Mouse (Mus musculus) hindbrain, postnatal 0 days (tissue): ENCODE measurements at regions not wholly inside any gene's neighbourhood (a gene's known extent, or its start where the extent isn't known, plus 50 kb on each side); places are given as distances from the start of the nearest gene placed in this dataset.
A peak's percentile ranks its signal among the peaks of the same experiment; 100 is the strongest.

ENCODE experiments used
- ATAC-seq: fragments of 200-750 bp; cut with Nextera tagmentation; 2 replicates; pipeline ENCODE4 v1.8.0; 2017; ENCODE audit warnings: mild to moderate bottlenecking, moderate TSS enrichment, moderate library complexity
- DNase-seq: peaks from one replicate; pipeline ENCODE4 v3.0.0-alpha.2; 2015; ENCODE audit warnings: low spot score
- H3K27ac ChIP-seq: fragments of 300-500 bp; sonication (generic); 2 replicates; pipeline ENCODE4 v1.5.1; 2014; ENCODE audit warnings: mild to moderate bottlenecking
- H3K27me3 ChIP-seq: fragments of 300-500 bp; sonication (generic); 2 replicates; pipeline ENCODE4 v1.6.1; 2014; ENCODE audit warnings: low read length, mixed read lengths; ENCODE audit not compliant: insufficient read depth
- H3K36me3 ChIP-seq: fragments of 300-500 bp; sonication (generic); 2 replicates; pipeline ENCODE4 v1.6.1; 2014; ENCODE audit warnings: low read length, mixed read lengths; ENCODE audit not compliant: insufficient read depth
- H3K4me1 ChIP-seq: fragments of 300-500 bp; sonication (generic); 2 replicates; pipeline ENCODE4 v1.6.1; 2014; ENCODE audit warnings: antibody characterized with exemption, low read length, mixed read lengths; ENCODE audit not compliant: insufficient read depth
- H3K4me2 ChIP-seq: fragments of 300-500 bp; sonication (generic); 2 replicates; pipeline ENCODE4 v1.6.1; 2014; ENCODE audit warnings: low read depth, mild to moderate bottlenecking, low read length, moderate library complexity, mixed read lengths
- H3K4me3 ChIP-seq: fragments of 300-500 bp; sonication (generic); 2 replicates; pipeline ENCODE4 v1.5.1; 2014; ENCODE audit warnings: low read length
- H3K9ac ChIP-seq: fragments of 300-500 bp; sonication (generic); replicated peaks from 2 replicates; pipeline ENCODE4 v1.6.1; 2014; ENCODE audit warnings: mild to moderate bottlenecking, low read length, moderate library complexity, mixed read lengths
- H3K9me3 ChIP-seq: fragments of 300-500 bp; sonication (generic); 2 replicates; pipeline ENCODE4 v1.6.1; 2016; ENCODE audit warnings: low read length, mixed read lengths
- CTCF ChIP-seq: IDR thresholded peaks from 2 replicates; pipeline ENCODE4 v1.5.1; 2016; ENCODE audit warnings: antibody characterized with exemption, control low read depth, low read depth
- WGBS: fragments of 180-500 bp; shearing (Covaris S2); extraction: QIAGEN DNeasy Blood & Tissue Kit; methylation state at CpG from one replicate; pipeline ENCODE4 v1.1.7; 2014; 5-methylcytosine and 5-hydroxymethylcytosine counted together

GRCm38 (mm10) chr17:79188282-79188681, 136.6 kb downstream of the Qpct start:
- ATAC-seq: no peak
- H3K27ac ChIP-seq: no peak overlapping the region
- no peak overlapping the region for H3K4me3 ChIP-seq
- H3K9ac ChIP-seq: no peak overlapping the region
- WGBS: 63% methylated on average over 7 of the region's 7 CpGs
- no peaks in the 10 kb centered on the region for H3K27me3 ChIP-seq
- no peaks in the 10 kb centered on the region for H3K4me1 ChIP-seq
- no peak for TF ChIP-seq CTCF
- no peak overlapping the region for H3K4me2 ChIP-seq
- H3K9me3 ChIP-seq: 0 out of 2 replicates have a peak, but pooled peaks cover 2% of the 10 kb centered on the region
- no peaks in the 10 kb centered on the region for H3K36me3 ChIP-seq
- DNase-seq: no peak

- no peak for TF ChIP-seq CTCF
- H3K9me3 ChIP-seq: 0 out of 2 replicates have a peak, but pooled peaks cover 2% of the 10 kb centered on the region
- DNase-seq (peak; percentile 75), ATAC-seq (peak; percentile 91)
- H3K27me3 ChIP-seq: no peaks in the 10 kb centered on the region
- H3K9ac ChIP-seq: no peak overlapping the region
- H3K36me3 ChIP-seq: no peaks in the 10 kb centered on the region
- H3K27ac ChIP-seq: no peak overlapping the region
- no peaks in the 10 kb centered on the region for H3K4me1 ChIP-seq
- WGBS: 50% methylated on average over 3 of the region's 3 CpGs
- H3K4me3 ChIP-seq: no peak overlapping the region
- no peak overlapping the region for H3K4me2 ChIP-seq
These were observed 128.8 kb downstream of the Qpct start for GRCm38 (mm10) chr17:79180277-79181130.

GRCm38 (mm10) chr17:79177259-79177658, 125.6 kb downstream of the Qpct start:
- WGBS: 84% methylated on average over 3 of the region's 3 CpGs
- H3K9me3 ChIP-seq: no peaks in the 10 kb centered on the region
- H3K4me1 ChIP-seq: no peaks in the 10 kb centered on the region
- no peak for TF ChIP-seq CTCF
- DNase-seq (no peak), ATAC-seq (no peak)
- no peak overlapping the region for H3K4me2 ChIP-seq
- no peak overlapping the region for H3K27ac ChIP-seq
- no peak overlapping the region for H3K9ac ChIP-seq
- no peaks in the 10 kb centered on the region for H3K36me3 ChIP-seq
- no peaks in the 10 kb centered on the region for H3K27me3 ChIP-seq
- no peak overlapping the region for H3K4me3 ChIP-seq

- 89% methylated on average over 7 of the region's 7 CpGs for WGBS
- Histone ChIP-seq H3K9me3 (no peaks in the 10 kb centered on the region), H3K27ac (no peak overlapping the region), H3K27me3 (no peaks in the 10 kb centered on the region), H3K9ac (no peak overlapping the region), H3K4me1 (no peaks in the 10 kb centered on the region), H3K4me2 (no peak overlapping the region), H3K36me3 (no peaks in the 10 kb centered on the region), H3K4me3 (no peak overlapping the region)
- DNase-seq: no peak
- no peak for TF ChIP-seq CTCF
- ATAC-seq: no peak
These were observed 124.7 kb downstream of the Qpct start for GRCm38 (mm10) chr17:79176356-79176755.

- Histone ChIP-seq H3K27me3 (no peaks in the 10 kb centered on the region), H3K9ac (no peak overlapping the region), H3K27ac (no peak overlapping the region), H3K4me1 (no peaks in the 10 kb centered on the region), H3K9me3 (no peaks in the 10 kb centered on the region), H3K4me2 (no peak overlapping the region), H3K4me3 (no peak overlapping the region), H3K36me3 (no peaks in the 10 kb centered on the region)
- ATAC-seq: no peak
- 55% methylated on average over 2 of the region's 2 CpGs for WGBS
- no peak for TF ChIP-seq CTCF
- DNase-seq: no peak
These were observed 123.7 kb downstream of the Qpct start for GRCm38 (mm10) chr17:79175381-79175780.

GRCm38 (mm10) chr17:79172328-79172727, 120.6 kb downstream of the Qpct start:
- Histone ChIP-seq H3K27ac (no peak overlapping the region), H3K9ac (no peak overlapping the region), H3K4me2 (no peak overlapping the region), H3K36me3 (no peaks in the 10 kb centered on the region), H3K9me3 (no peaks in the 10 kb centered on the region), H3K4me3 (no peak overlapping the region), H3K4me1 (no peaks in the 10 kb centered on the region), H3K27me3 (no peaks in the 10 kb centered on the region)
- TF ChIP-seq CTCF: no peak
- WGBS: 68% methylated on average over 2 of the region's 2 CpGs
- DNase-seq (no peak), ATAC-seq (no peak)

- no peaks in the 10 kb centered on the region for H3K4me1 ChIP-seq
- no peak overlapping the region for H3K9ac ChIP-seq
- no peak overlapping the region for H3K4me2 ChIP-seq
- TF ChIP-seq CTCF: no peak
- no peaks in the 10 kb centered on the region for H3K36me3 ChIP-seq
- no peaks in the 10 kb centered on the region for H3K27me3 ChIP-seq
- ATAC-seq: no peak
- H3K27ac ChIP-seq: no peak overlapping the region
- no peak for DNase-seq
- 88% methylated on average over 4 of the region's 4 CpGs for WGBS
- no peaks in the 10 kb centered on the region for H3K9me3 ChIP-seq
- H3K4me3 ChIP-seq: no peak overlapping the region
These were observed 119.0 kb downstream of the Qpct start for GRCm38 (mm10) chr17:79170690-79171089.
